Mouse (Mus musculus) layer of hippocampus, postnatal 14 days (tissue): ENCODE data around the gene Chmp2a. TPM values are rescaled to one million over a fixed set of nuclear protein-coding genes. Genes with fewer than 3 reads are reported as not detected.

ENCODE experiments used
- DNase-seq, 2 experiments: peaks; one replicate each; pipeline ENCODE4 v3.0.0; 2021 to 2022; ENCODE audit warnings: low spot score in 2 of 2, mixed read lengths in 1 of 2
- total RNA-seq, 2 experiments: library from RNA; stranded (reverse); gene quantifications; 2 replicates each; pipeline ENCODE4 v1.2.3; 2021

Gene Chmp2a
- total RNA-seq, 2 experiments from 2014 or later, result 143 to 149 TPM

GRCm38 (mm10) chr7:13006011-13006410 lies 28.6 kb downstream of the Chmp2a start:
- DNase-seq, result no peak

- DNase-seq, result no peak
These were observed 31.2 kb downstream of the Chmp2a start for GRCm38 (mm10) chr7:13003380-13003779.

- DNase-seq, result no peak
These were observed 33.0 kb downstream of the Chmp2a start for GRCm38 (mm10) chr7:13001584-13001983.

GRCm38 (mm10) chr7:12998851-12999250 lies 35.8 kb downstream of the Chmp2a start, which contains the start of gene Trim28:
Gene Trim28 (plus strand): TSS chr7:12999114.
- DNase-seq, result no peak

- no peak for DNase-seq
These were observed 36.6 kb downstream of the Chmp2a start, which contains the start of gene Slc27a5 for GRCm38 (mm10) chr7:12998053-12998452. Gene Slc27a5 (minus strand): TSS chr7:12998192.

- DNase-seq, result no peak
These were observed 37.4 kb downstream of the Chmp2a start for GRCm38 (mm10) chr7:12997230-12997629.

GRCm38 (mm10) chr7:12995862-12996261 lies 38.7 kb downstream of the Chmp2a start:
- DNase-seq, result no peak

GRCm38 (mm10) chr7:12993148-12993547 lies 41.5 kb downstream of the Chmp2a start:
- DNase-seq, result no peak

GRCm38 (mm10) chr7:12992222-12992621 lies 42.4 kb downstream of the Chmp2a start:
- no peak for DNase-seq

GRCm38 (mm10) chr7:12987409-12988189 lies 47.0 kb downstream of the Chmp2a start:
- no peak for DNase-seq

- DNase-seq, result no peak
These were observed 47.7 kb downstream of the Chmp2a start for GRCm38 (mm10) chr7:12986906-12987305.

- DNase-seq, result no peak
These were observed 48.9 kb downstream of the Chmp2a start for GRCm38 (mm10) chr7:12985724-12986123.

Other genes with a start within 250 kb of the Chmp2a start
- 10 to 100 TPM; 16.8 to 21.9 TPM for gene Zscan18, start 231.2 kb downstream of the Chmp2a start, total RNA-seq
- gene Zfp329, start 215.9 kb downstream of the Chmp2a start, total RNA-seq, result 10 to 100 TPM; 19.5 to 20.2 TPM
- 10 to 100 TPM; 16.1 to 16.8 TPM for gene Zfp110, start 200.0 kb downstream of the Chmp2a start, total RNA-seq
- gene Zfp128, start 153.6 kb downstream of the Chmp2a start, total RNA-seq, result 1 to 10 TPM; 6.2 to 7.3 TPM
- gene Zscan22, start 137.0 kb downstream of the Chmp2a start, total RNA-seq, result 10 to 100 TPM; 11.9 to 14.5 TPM
- gene Rps5, start 112.5 kb downstream of the Chmp2a start, total RNA-seq, result 100 to 1,000 TPM; 418 to 457 TPM
- gene Rnf225, start 107.4 kb downstream of the Chmp2a start, total RNA-seq, result 1 to 10 TPM in 1 of 2 experiments, under 1 TPM in 1; 0.92 to 1.2 TPM
- gene Zfp324, start 69.0 kb downstream of the Chmp2a start, total RNA-seq, result 10 to 100 TPM; 12.0 to 13.5 TPM
- gene Zfp446, start 57.0 kb downstream of the Chmp2a start, total RNA-seq, result 1 to 10 TPM; 8.3 to 9.1 TPM
- under 1 TPM in 1 of 2 experiments, not detected in 1; 0.26 TPM for gene Slc27a5, start 36.6 kb downstream of the Chmp2a start, total RNA-seq
- 100 to 1,000 TPM; 236 to 244 TPM for gene Trim28, start 35.7 kb downstream of the Chmp2a start, total RNA-seq
- gene Zbtb45, start 24.8 kb downstream of the Chmp2a start, total RNA-seq, result 10 to 100 TPM; 27.8 to 30.9 TPM
- 100 to 1,000 TPM; 199 to 212 TPM for gene Ube2m, start 3.5 kb upstream of the Chmp2a start, total RNA-seq
- 10 to 100 TPM; 13.7 to 17.4 TPM for gene Mzf1, start 20.0 kb upstream of the Chmp2a start, total RNA-seq
- gene Vmn1r85, start 60.4 kb upstream of the Chmp2a start, total RNA-seq, result not detected
- gene Vmn1r86, start 85.1 kb upstream of the Chmp2a start, total RNA-seq, result not detected
- gene Vmn1r87, start 105.3 kb upstream of the Chmp2a start, total RNA-seq, result not detected
- under 1 TPM; 0.21 to 0.23 TPM for gene Vmn1r88, start 124.8 kb upstream of the Chmp2a start, total RNA-seq
- gene Vmn1r89, start 178.2 kb upstream of the Chmp2a start, total RNA-seq, result not detected
- 1 to 10 TPM; 7.1 to 9.5 TPM for gene Lig1, start 242.5 kb upstream of the Chmp2a start, total RNA-seq
- 10 to 100 TPM; 12.0 to 12.2 TPM for gene Zswim9, start 243.9 kb upstream of the Chmp2a start, total RNA-seq